Mouse (Mus musculus) neural tube, embryonic 12.5 days (tissue): ENCODE data around the gene Mrc2. TPM values are rescaled to one million over a fixed set of nuclear protein-coding genes. Genes with fewer than 3 reads are reported as not detected.

Experiments
- ATAC-seq: fragments of 200-750 bp; cut with Nextera tagmentation; 2 replicates; pipeline ENCODE4 v1.8.0; 2017; ENCODE audit warnings: low read depth, mild to moderate bottlenecking, moderate TSS enrichment, moderate library complexity; ENCODE audit not compliant: low FRiP score
- H3K27ac ChIP-seq: fragments of 300-500 bp; sonication (generic); 2 replicates; pipeline ENCODE4 v1.5.1; 2016
- H3K27me3 ChIP-seq: fragments of 300-500 bp; sonication (generic); replicated peaks from 2 replicates; pipeline ENCODE4 v1.6.1; 2016; ENCODE audit warnings: mild to moderate bottlenecking
- H3K36me3 ChIP-seq: fragments of 300-500 bp; sonication (generic); 2 replicates; pipeline ENCODE4 v1.6.1; 2016; ENCODE audit warnings: mild to moderate bottlenecking
- H3K4me1 ChIP-seq: fragments of 300-500 bp; sonication (generic); 2 replicates; pipeline ENCODE4 v1.6.1; 2016
- H3K4me2 ChIP-seq: fragments of 300-500 bp; sonication (generic); replicated peaks from 2 replicates; pipeline ENCODE4 v1.6.1; 2016; ENCODE audit warnings: mild to moderate bottlenecking
- H3K4me3 ChIP-seq: fragments of 300-500 bp; sonication (generic); 2 replicates; pipeline ENCODE4 v1.5.1; 2016
- H3K9ac ChIP-seq: fragments of 300-500 bp; sonication (generic); 2 replicates; pipeline ENCODE4 v1.6.1; 2016; ENCODE audit warnings: mild to moderate bottlenecking
- H3K9me3 ChIP-seq: fragments of 300-500 bp; sonication (generic); 2 replicates; pipeline ENCODE4 v1.6.1; 2016; ENCODE audit warnings: mild to moderate bottlenecking
- WGBS: fragments of 180-500 bp; shearing (Covaris S2); methylation state at CpG from one replicate; pipeline ENCODE4 v1.1.7; 2016; 5-methylcytosine and 5-hydroxymethylcytosine counted together
- polyA plus RNA-seq: library from polyadenylated mRNA; unstranded; fragments of >200 nt; fragmentation: Nextera tagmentation; extraction: Ambion mirVana; gene quantifications from 2 replicates; pipeline ENCODE4 v1.2.1, GENCODE M21; 2016

Gene Mrc2
- 11.3 and 13.1 TPM in 2 replicates for polyA plus RNA-seq

DNA sequence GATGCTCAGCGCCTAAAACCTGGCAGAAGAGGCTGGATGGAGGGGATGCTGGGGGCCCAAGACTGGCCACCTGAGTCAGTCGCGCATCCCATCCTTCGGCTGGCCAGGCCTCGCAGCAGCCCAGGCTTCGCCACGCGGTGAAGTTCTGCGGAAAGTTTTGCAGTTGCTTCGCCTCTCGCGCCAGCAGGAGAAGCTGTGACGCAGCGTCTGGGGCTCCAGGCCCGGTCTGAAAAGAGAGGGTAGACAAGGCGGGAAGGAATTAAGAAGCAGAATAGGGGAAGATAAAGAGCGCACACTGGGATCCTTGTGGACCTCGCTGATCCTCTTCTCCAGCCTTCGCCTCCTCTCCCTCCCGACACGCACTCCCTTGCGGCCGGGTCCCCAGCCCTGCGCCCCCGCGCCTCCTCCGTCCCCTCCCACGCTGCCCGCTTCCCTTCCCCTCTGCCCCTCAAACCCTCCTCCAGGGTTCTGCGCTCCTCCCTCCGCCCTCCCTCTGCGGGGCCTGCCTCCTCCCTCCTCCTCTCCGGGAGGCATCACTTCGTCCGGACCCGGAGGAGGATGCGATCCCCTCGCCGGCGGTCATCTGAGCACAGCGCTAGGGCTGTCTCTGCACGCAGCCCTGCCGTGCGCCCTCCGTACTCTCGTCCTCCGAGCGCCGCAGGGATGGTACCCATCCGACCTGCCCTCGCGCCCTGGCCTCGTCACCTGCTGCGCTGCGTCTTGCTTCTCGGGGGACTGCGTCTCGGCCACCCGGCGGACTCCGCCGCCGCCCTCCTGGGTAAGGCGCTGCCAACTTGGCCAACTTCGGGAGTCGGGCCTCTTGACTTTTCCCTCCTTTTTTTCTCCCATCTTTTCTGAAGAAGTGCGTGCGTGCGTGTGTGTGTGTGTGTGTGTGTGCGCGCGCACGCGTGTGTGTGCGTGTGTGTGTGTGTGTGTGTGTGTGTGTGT lies at the start of gene Mrc2:
Gene Mrc2 (plus strand): TSS at position 520 of the 948 bp plus-strand sequence.
- Histone ChIP-seq H3K4me3 (peak within 1 kb of the TSS; percentile 52), H3K27ac (peak within 1 kb of the TSS; percentile 12; the same call in 1 of the 2 replicates)
- peak; percentile 76 for ATAC-seq

DNA sequence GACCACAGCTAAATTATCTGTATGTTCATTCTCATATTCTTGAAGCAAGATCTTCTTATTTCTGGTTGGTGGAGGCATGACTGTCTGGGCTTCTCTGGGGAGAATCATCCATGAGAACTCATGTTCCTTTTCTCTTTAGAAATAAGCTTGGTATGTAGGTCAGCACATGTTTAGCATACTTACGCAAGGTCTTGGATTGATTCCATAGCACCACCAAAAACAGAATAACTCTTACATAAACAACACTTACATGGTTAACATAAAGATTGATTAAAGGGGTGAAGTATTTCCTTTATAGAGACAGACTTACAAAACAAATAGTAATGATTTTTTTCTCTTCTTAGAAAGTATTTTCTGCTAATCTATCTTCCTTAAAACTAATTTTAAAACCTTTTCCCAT lies 46.1 kb upstream of the Mrc2 start:
- H3K4me3 ChIP-seq, result no peak overlapping the region
- no peak overlapping the region for H3K27ac ChIP-seq
- H3K9me3 ChIP-seq, result no peaks in the 10 kb centered on the region
- H3K36me3 ChIP-seq, result peaks cover 50% of the 10 kb centered on the region
- H3K4me2 ChIP-seq, result no peak overlapping the region
- no peaks in the 10 kb centered on the region for H3K27me3 ChIP-seq
- no peaks in the 10 kb centered on the region for H3K4me1 ChIP-seq
- no peak for ATAC-seq
- H3K9ac ChIP-seq, result no peak overlapping the region
- 100% methylated on average over 1 of the region's 1 CpGs for WGBS

More for the DNA sequence above, at the start of gene Mrc2:
- H3K36me3 ChIP-seq, result peaks cover 8% of the 10 kb centered on the region
- WGBS, result 1% methylated on average over 67 of the region's 75 CpGs
- peak within 1 kb of the TSS; percentile 67 for H3K9ac ChIP-seq
- H3K4me2 ChIP-seq, result peak within 1 kb of the TSS; percentile 98
- no peaks in the 10 kb centered on the region for H3K9me3 ChIP-seq
- H3K27me3 ChIP-seq, result no peaks in the 10 kb centered on the region; the same call in 1 of the 2 replicates
- peaks cover 33% of the 10 kb centered on the region for H3K4me1 ChIP-seq

DNA sequence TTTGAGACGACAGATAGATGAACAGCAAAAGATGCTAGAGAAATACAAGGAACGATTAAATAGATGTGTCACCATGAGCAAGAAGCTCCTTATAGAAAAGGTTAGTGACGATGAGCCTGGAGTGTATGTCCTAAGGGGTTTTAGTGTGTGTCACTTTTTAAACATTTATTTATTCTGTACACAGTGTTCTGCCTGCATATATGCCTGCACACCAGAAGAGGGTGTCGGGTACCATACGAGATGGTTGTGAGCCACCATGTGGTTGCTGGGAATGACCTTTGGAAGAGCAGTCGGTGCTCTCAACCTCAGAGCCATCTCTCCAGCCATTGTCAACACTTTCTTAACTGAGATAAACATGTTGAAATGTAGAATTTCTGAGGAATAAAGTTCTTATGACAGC lies 45.7 kb upstream of the Mrc2 start:
- Histone ChIP-seq H3K9ac (no peak overlapping the region), H3K27me3 (no peaks in the 10 kb centered on the region), H3K4me1 (no peaks in the 10 kb centered on the region), H3K4me3 (no peak overlapping the region), H3K36me3 (peaks cover 49% of the 10 kb centered on the region), H3K9me3 (no peaks in the 10 kb centered on the region), H3K27ac (no peak overlapping the region), H3K4me2 (no peak overlapping the region)
- WGBS, result 93% methylated on average over 6 of the region's 6 CpGs
- no peak for ATAC-seq

GRCm38 (mm10) chr11:105247321-105247720 lies 45.1 kb upstream of the Mrc2 start:
- no peak overlapping the region for H3K27ac ChIP-seq
- H3K27me3 ChIP-seq, result no peaks in the 10 kb centered on the region
- 96% methylated on average over 5 of the region's 5 CpGs for WGBS
- no peak for ATAC-seq
- no peak overlapping the region for H3K9ac ChIP-seq
- H3K4me1 ChIP-seq, result no peaks in the 10 kb centered on the region
- H3K4me2 ChIP-seq, result no peak overlapping the region
- H3K36me3 ChIP-seq, result peaks cover 46% of the 10 kb centered on the region
- H3K4me3 ChIP-seq, result no peak overlapping the region
- no peaks in the 10 kb centered on the region for H3K9me3 ChIP-seq

- Histone ChIP-seq H3K9ac (no peak overlapping the region), H3K27ac (no peak overlapping the region), H3K4me1 (0 out of 2 replicates have a peak, but pooled peaks cover 2% of the 10 kb centered on the region), H3K4me3 (no peak overlapping the region), H3K9me3 (no peaks in the 10 kb centered on the region), H3K4me2 (no peak overlapping the region), H3K36me3 (peaks cover 35% of the 10 kb centered on the region), H3K27me3 (no peaks in the 10 kb centered on the region)
- 63% methylated on average over 3 of the region's 3 CpGs for WGBS
- ATAC-seq, result no peak
These were observed 32.7 kb upstream of the Mrc2 start for GRCm38 (mm10) chr11:105259733-105260132.

- Histone ChIP-seq H3K4me1 (0 out of 2 replicates have a peak, but pooled peaks cover 2% of the 10 kb centered on the region), H3K9ac (no peak overlapping the region), H3K27me3 (no peaks in the 10 kb centered on the region), H3K36me3 (peaks cover 25% of the 10 kb centered on the region), H3K4me2 (no peak overlapping the region), H3K27ac (no peak overlapping the region), H3K4me3 (no peak overlapping the region), H3K9me3 (no peaks in the 10 kb centered on the region)
- ATAC-seq, result no peak
- WGBS, result 53% methylated on average over 5 of the region's 5 CpGs
These were observed 31.3 kb upstream of the Mrc2 start for GRCm38 (mm10) chr11:105261116-105261515.

DNA sequence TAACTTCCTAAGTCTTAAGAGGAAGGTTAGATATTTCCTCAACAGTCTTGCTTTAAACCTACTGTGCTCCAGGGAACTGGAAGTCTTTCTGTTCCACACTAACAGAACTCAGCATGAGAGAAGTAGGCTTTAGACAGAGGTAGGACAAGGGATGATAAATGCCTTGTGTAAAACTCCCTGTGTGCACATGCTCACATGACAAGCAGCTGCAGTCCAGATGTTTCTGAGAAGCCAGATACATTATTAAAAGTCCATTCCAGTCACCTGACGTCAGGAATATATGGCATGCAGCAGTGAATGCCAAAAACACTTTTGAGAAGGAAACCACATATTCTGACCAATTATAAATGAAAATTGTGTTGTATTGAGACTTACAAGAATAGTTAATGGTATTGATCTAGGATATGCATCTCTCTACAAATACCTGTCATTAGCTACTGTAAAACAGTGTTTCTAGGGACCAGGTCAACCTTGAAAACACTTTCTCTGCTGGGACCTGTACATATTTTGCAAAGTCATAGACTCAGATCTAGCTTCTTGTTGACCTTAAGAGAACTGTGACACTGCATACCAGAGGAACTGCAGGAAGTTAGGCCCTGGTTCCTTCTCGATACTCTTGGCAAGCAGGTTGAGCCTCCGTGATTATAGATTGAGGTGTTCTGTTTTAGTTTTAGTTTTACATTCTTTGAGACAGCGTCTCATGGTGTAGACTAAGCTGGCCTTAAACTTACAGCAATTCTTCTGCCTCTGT lies 30.7 kb upstream of the Mrc2 start:
- Histone ChIP-seq H3K36me3 (peaks cover 28% of the 10 kb centered on the region), H3K4me1 (0 out of 2 replicates have a peak, but pooled peaks cover 2% of the 10 kb centered on the region), H3K27ac (no peak overlapping the region), H3K9ac (no peak overlapping the region), H3K9me3 (no peaks in the 10 kb centered on the region), H3K4me3 (no peak overlapping the region), H3K4me2 (no peak overlapping the region), H3K27me3 (no peaks in the 10 kb centered on the region)
- no peak for ATAC-seq
- 84% methylated on average over 4 of the region's 4 CpGs for WGBS

DNA sequence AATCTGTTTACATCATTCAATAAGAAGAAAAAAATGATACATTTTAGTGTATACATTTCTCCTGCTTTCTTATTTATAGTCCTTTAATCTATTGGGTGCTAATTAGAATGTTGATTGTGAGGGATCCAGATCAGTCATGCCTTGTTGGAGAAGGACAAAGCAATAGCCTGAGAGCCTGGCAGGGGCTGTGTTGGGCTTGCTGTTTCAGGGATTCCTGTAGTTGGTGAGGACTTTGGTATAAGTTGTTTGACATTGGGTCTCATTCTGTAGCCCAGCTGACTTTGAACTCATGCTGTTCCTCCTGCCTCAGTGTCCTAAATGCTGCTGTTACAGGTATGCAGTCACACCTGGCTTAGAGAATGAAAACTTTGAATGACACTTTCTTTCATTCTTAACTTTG lies 27.9 kb upstream of the Mrc2 start:
- Histone ChIP-seq H3K4me3 (no peak overlapping the region), H3K4me2 (no peak overlapping the region), H3K9ac (no peak overlapping the region), H3K27me3 (no peaks in the 10 kb centered on the region), H3K27ac (no peak overlapping the region), H3K4me1 (0 out of 2 replicates have a peak, but pooled peaks cover 2% of the 10 kb centered on the region), H3K36me3 (peaks cover 30% of the 10 kb centered on the region), H3K9me3 (no peaks in the 10 kb centered on the region)
- no peak for ATAC-seq

DNA sequence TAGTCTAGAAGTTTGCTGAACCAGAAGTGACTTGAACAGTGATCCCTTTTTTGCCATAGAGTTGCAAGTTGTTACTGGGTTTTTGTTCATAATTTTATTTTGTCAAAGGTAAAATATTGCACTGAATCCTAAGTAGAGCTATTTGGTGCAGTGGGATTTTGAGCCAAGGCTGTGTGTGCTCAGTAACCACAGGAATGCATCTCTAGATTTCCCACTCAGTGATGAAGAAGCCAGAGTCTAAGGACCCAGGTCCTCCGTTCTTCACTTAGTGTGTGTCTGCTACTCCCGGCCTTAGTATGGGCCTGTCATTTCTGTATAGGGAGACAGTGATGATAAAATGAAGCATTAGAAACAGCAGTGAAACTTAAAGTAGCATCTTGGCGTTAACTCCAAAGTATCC lies 27.5 kb upstream of the Mrc2 start:
- no peaks in the 10 kb centered on the region for H3K27me3 ChIP-seq
- peaks cover 30% of the 10 kb centered on the region for H3K36me3 ChIP-seq
- no peak for ATAC-seq
- no peak overlapping the region for H3K4me2 ChIP-seq
- H3K4me1 ChIP-seq, result 0 out of 2 replicates have a peak, but pooled peaks cover 2% of the 10 kb centered on the region
- 95% methylated on average over 3 of the region's 3 CpGs for WGBS
- no peak overlapping the region for H3K9ac ChIP-seq
- no peak overlapping the region for H3K27ac ChIP-seq
- no peak overlapping the region for H3K4me3 ChIP-seq
- no peaks in the 10 kb centered on the region for H3K9me3 ChIP-seq

DNA sequence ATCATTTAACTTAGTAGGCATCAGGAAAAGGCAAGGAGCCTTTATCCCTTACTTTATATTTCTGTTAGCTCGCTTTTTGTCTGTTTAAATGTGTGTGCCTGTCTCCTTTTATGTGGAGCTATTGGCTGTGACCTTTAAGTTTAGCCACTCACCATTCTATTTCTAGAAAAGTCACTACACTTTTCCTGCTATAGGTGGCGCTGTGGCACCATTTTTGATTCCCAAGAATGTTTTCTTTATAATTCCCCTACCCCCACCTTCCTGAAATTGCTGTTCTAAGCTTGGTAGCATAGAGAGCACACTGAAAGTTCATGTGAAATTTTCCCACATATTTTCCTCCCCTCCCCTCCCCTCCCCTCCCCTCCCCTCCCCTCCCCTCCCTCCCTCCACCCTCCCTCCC lies 22.3 kb upstream of the Mrc2 start:
- no peak overlapping the region for H3K9ac ChIP-seq
- no peaks in the 10 kb centered on the region for H3K9me3 ChIP-seq
- peaks cover 34% of the 10 kb centered on the region for H3K36me3 ChIP-seq
- no peak overlapping the region for H3K4me3 ChIP-seq
- H3K4me1 ChIP-seq, result no peaks in the 10 kb centered on the region
- H3K27ac ChIP-seq, result no peak overlapping the region
- 25% methylated on average over 2 of the region's 2 CpGs for WGBS
- ATAC-seq, result no peak
- H3K4me2 ChIP-seq, result no peak overlapping the region
- H3K27me3 ChIP-seq, result no peaks in the 10 kb centered on the region

DNA sequence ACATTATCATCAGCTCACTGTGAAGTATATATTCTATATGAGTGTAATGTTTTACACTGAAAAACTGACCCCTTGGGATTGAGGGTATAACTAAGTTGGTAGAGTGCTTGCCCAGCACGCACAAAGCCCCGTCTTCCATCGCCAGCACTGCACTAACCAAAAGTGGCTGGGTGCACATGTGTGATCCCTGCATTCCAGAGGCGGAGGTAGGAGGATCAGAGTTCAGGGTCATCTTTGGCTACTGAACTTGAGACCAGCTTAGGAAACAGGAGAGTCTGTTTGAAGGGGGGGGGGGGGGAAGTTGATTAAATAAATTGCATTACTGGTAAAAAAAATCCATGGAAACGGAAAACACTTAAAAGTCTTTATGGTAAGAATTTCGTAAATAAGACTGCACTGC lies 12.0 kb upstream of the Mrc2 start:
- no peak overlapping the region for H3K4me2 ChIP-seq
- H3K27ac ChIP-seq, result no peak overlapping the region
- WGBS, result 90% methylated on average over 6 of the region's 6 CpGs
- H3K9me3 ChIP-seq, result no peaks in the 10 kb centered on the region
- H3K27me3 ChIP-seq, result no peaks in the 10 kb centered on the region
- H3K9ac ChIP-seq, result no peak overlapping the region
- no peak overlapping the region for H3K4me3 ChIP-seq
- no peak for ATAC-seq
- peaks cover 75% of the 10 kb centered on the region for H3K36me3 ChIP-seq
- H3K4me1 ChIP-seq, result no peaks in the 10 kb centered on the region

DNA sequence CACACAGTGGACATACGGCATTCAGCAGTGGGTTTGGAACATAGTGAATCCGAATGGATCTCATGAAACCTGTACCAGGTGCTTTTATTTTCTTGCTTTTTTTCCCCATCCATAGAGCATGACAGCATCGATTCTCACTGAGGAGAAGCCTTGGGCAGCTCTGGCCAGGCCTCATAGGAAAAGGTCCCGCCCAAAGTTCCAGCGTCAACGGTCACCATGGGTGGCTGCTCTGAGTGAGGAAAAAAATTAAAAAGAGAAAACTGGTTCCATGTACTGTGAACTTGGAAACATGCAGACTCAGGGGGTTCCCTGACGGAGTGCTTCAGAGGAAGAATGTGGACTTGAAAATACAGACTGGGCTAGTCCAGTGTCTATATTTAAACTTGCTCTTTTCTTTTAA lies 11.2 kb upstream of the Mrc2 start:
- Histone ChIP-seq H3K4me3 (no peak overlapping the region), H3K9me3 (no peaks in the 10 kb centered on the region), H3K27ac (no peak overlapping the region), H3K9ac (no peak overlapping the region), H3K27me3 (no peaks in the 10 kb centered on the region), H3K4me2 (no peak overlapping the region), H3K36me3 (peaks cover 70% of the 10 kb centered on the region), H3K4me1 (no peaks in the 10 kb centered on the region)
- WGBS, result 83% methylated on average over 7 of the region's 7 CpGs
- ATAC-seq, result no peak
